Mouse (Mus musculus) megakaryocyte progenitor cell, adult 5-6 weeks (primary cell): ENCODE measurements around the gene Hap1. TPM values are rescaled to one million over a fixed set of nuclear protein-coding genes. Genes with fewer than 3 reads are reported as not detected.

Experiments used
- ATAC-seq: replicated peaks from 2 replicates; pipeline ENCODE4 v1.8.0; 2016; ENCODE audit warnings: mild to moderate bottlenecking, moderate TSS enrichment, inconsistent platforms; ENCODE audit not compliant: poor library complexity
- total RNA-seq, 2 experiments: library from RNA; stranded (forward) in 1 of 2; stranded (reverse) in 1 of 2; fragments of 157-497, 149-512 nt in 1 of 2; fragments of 200-1000 nt in 1 of 2; gene quantifications; 2 replicates each; pipeline versions ENCODE4 v1.2.3 to v1.2.4; 2015 to 2017

Hap1 gene
- total RNA-seq (2015) (not detected in 2 replicates), total RNA-seq (2017) (not detected in 2 replicates)

DNA sequence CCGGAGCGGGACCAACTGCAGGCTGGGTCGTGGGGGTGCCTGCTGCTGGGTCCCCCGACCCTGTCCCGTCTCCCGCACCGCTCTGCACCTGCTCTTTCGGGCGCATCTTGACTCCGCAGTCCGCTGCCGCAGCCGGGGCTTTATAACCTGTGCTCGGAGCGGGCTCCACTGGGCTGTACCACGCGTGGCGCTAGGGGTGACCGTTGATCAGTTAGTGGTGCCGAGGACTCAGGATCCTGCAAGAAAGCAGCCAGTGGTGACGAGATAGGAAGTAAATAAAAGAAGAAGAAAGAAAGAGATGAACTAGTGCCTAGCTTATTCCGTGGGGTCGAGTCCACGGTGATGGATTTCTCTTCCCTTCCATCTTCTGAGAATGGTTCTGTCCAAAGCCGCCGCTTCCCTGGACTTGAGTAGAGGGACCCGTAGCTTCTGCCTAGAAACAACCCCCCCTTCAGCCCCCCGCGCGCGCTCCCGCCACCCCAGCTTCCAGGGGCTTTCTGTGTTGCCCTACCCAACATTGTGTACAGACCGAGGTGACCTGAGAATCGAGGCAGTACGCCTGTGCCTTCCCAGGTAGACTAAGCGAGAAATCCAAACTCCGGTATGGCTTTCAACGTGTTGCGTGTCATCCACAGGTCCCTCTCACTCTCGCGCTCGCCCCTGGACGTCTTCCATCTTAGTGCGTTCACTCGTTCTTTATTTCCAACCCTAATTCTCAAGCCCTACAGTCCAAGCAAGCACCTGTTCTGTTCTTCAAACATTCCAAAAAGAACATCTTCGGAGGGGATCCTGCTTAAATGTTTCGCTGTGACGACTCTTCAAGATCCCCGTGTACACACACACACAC is at the start of gene Hap1:
Gene Hap1 (minus strand): TSS at position 157 of the 847 bp plus-strand sequence.
- peak; percentile 38; the same call in 1 of the 2 replicates for ATAC-seq

DNA sequence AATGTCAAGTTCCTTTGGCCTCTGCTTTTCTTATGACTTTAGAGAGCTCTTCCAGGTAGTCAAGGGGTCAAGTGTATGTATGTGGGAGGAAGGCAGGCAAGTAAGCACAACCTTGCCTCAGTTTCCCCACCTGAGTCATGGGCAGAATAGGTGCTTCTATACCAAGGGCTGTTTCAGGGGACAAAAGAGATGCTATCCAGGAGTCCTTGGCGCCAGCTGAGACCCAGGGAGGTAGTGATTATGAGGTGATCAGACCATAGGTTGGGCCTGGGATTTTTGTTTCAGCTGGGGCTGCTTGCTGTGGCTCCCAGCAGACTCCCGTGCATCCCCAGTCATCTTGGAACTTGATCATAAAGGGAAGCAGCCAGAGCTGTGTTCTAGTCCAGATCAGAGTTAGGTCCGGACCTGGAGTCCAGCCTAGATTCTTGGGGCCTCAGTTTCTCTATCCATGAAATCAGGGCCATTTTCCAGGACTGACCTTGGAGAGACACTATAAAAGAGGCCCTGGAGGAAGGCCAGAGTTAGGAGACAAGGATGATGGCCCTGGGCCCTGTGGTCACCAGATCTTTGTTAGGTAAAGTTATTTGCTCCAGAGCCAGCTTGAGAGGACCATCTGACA is 48.6 kb upstream of the Hap1 start:
- ATAC-seq = no peak

DNA sequence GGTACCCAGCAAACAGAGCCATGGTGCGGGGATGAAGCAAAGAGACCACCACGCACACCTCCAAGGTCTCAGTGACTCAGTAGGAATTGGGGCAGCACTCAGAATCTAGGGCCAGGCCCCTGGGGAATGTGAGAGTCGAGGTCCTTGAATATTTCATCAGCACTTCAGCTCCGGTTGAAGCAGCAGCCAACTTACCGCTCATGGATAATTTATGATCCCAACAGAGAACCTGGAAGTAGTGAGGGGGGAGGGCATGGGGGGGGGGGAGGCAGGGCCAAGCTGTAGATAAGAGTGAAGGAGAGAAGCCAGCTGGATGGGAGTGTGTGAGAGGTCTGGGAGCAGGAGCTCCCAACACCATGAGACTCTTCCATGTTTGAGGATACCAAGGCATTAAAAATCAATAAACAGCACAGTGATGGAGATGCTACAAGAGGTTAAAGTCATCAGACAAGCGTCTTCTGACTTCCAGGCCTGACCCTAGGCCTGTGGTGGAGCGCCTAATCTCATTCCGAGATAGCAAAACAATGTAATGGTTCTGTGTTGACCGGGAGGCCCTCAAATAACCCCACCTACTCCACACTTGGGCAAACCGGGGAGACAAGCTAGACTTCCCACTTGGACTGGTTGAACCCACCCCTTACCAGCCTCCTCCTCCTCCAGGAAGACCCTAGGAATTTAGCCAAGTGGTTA is 47.7 kb upstream of the Hap1 start:
- ATAC-seq = no peak

DNA sequence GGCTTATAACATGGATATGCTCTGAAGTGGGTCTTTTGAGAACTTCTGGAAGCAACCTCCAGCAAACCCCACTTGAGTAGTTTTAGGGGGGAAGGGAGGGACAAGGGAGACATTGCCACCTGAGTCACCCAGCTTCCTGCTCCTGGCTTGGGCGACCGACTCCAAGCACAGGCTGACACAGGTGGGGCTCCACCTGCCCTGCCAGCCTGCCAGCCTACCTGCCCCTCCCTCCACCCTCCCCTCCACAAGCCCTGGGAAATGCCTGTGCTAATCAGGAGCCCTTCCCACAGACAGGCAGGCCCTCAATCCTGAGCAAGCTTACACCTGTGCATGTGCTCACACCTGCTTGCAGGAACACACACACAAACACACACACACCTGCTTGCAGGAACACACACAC is 46.8 kb upstream of the Hap1 start:
- no peak for ATAC-seq

DNA sequence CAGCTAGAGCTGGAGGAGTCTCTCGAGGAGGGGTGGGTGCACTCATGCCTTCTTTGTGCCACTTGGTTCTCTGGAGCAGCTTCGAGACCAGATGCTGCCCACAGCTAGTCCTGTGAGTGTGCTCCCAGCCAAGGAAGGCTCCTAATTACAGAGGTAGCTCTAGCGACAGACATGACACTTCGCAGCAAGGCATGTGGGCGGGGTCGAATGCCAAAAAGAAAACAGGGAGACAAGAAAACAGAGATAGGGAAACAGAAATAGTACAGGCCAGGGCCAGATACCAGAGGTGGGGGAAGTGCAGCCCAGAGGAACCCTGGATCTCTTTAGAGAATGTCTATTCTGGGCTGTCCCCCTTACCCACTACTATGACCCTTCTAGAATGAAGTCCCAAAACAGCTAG is 46.3 kb upstream of the Hap1 start:
- ATAC-seq = 0 out of 2 replicates have a peak, but pooled peaks have one; percentile 6

DNA sequence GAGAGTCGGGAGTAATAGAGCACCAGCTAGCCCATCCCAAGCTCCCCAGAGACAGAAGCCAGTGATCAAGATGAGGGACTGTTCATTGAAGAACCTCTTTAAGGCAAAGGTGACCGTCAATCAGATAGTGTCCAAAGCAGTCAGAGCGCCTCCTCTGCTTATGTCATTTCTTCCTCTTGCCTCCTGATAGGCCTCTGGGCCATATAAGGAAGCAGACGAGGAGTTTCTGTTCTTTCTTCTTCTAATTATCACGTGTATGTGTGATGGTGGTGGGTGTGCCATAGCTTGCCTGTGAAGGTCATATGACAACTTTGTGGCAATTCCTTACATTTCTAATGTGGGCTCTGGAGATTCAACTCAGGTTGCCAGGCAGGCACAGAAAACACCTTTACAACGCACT is 44.9 kb upstream of the Hap1 start:
- peak; percentile 9; the same call in 1 of the 2 replicates for ATAC-seq

DNA sequence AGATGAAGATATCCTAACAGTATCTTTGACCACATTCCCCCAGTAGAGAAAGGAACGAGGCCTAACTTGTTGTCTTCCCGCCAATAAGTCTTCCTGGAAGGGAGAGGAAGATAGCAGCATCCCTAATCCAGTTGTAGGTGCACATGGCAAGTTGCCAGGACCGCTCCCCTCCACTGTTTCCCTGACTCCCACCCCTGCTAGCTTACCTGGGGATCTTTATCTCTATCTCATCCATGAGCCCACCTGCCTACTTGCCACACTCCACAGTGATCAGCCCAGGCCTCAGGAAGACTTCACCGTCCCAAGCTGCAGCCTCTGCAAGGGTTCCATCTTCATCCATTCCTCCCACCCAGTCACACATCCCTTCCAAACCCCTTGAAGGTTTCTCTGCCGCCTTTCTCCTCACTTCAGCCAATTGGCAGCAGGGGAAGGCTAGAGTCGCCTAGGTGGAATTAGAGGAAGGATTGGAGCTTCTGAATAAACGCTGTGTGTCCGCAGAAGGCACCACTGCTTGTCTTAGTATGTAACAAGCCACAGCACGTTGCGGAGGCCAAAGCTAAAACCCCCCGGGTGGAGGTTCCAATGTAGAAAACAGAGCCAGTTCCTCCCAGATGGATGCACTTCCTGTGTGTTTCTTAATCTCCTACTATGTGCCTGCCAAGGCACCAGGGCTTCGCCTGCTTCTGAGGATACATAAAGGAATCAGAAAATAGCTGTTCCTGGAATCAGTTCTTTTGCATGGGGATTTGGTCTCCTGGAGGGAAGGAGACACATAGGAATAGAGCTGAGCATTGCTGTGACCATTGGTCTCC is 44.0 kb upstream of the Hap1 start:
- ATAC-seq = no peak

DNA sequence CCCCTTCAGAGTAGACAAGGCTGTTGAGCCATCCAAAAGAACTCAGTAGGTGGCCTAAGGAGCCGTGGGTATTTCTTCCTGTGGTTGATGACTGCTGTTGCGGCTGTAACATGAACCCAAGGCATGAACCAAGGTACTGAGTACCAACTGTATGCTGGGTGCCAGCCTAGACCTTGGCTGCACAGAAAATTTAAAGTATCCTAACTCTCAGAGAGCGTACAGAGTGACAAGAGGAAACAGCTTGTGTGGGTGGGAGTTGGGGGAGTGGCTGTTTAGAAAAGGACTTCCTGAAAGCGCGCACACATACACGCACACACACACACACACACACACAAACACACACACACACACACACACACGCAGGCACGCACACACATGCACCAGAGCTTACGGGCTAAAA is 43.4 kb upstream of the Hap1 start:
- no peak for ATAC-seq

DNA sequence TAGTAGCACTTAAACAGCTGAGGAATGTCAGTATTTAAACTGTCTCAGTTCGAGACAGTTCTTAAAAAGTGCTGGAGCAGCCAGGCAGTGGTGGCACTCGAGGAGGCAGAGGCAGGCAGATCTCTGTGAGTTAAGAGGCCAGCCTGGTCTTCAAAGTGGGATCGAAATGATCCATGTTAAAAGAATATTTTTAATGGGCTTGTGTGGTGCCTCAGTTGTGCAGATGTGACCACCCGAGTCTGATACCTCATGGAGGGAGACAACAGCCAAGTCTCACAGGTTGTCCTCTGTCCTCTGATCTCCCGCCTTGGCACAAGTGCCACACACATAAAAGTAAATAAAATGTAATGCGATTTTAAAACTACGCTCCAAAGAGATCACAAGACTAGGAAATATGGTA is 42.6 kb upstream of the Hap1 start:
- ATAC-seq = no peak

DNA sequence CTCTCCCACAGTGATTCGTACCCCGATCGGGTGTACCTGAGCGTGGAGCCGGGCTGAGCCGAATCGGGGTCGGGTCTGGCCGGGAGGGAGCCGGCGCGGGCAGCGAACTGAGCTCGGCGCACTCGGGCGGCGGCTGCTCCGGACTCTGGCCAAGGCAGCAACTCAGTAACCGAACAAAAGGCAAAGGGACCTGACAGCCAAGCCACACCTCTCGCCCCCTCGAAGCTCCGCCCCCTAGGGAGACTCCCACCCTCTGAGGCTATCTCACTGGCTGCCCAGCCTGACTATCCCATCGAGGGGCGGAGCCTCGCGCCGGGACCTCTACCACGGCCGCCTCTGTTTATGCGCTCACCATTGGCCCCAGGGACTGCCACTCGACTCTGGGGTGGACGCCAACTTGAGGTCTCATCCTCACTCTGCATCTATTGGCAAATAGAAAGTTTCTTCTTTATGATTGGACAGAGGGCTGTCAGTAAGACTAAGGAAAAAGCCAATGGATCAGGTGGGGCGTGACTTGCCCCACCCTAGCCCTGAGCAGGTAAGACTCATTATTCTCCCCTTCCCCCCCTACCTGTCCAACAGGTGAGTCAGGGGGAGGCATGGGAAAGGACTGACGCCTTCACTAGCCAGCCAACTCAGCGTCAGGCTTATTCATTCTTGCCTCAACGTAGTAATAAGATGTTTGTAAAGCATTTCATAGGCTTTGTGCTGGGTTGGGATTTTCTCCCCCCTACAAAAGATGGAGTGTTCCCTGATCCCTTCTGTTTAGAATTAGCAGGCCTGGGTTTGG is 41.9 kb upstream of the Hap1 start, which contains the start of gene Jup:
Gene Jup (minus strand): TSS at position 164 of the 790 bp plus-strand sequence.
- ATAC-seq = peak; percentile 91

DNA sequence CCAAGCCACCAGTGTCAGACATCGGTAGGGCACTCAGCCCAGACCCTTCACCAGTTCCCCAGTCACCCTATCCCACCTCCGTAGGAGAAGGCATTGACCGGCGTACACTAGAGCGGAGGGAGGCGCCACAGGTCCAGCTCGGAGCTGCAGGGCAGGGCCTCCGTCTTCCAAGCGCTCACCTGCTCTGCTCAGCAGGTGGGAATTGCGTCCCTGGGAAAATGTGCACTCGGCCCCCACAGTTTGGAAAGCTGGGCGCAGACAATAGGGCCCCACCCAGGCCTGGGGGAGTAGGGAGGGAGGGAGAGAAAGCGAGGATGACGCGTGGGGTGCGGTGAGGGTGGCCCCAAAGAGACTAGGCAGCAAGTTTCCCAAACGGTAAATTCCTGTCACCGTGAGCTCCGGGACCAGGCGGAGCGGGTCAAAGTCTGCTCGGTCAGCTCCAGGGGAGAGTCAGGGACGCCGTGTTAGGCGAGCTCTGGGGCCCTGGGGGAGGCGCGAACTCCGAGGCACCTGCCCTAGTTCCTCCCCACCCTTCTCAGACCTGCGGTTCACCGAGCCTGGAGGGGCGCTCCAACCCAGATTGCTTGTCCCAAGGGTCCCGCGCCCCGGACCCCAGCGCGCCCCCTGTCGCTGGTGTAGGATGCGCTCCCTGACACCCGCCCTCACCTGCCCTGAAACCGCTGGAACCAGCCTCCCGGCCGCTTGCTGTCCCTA is 41.1 kb upstream of the Hap1 start:
- 0 out of 2 replicates have a peak, but pooled peaks have one; percentile 1 for ATAC-seq

DNA sequence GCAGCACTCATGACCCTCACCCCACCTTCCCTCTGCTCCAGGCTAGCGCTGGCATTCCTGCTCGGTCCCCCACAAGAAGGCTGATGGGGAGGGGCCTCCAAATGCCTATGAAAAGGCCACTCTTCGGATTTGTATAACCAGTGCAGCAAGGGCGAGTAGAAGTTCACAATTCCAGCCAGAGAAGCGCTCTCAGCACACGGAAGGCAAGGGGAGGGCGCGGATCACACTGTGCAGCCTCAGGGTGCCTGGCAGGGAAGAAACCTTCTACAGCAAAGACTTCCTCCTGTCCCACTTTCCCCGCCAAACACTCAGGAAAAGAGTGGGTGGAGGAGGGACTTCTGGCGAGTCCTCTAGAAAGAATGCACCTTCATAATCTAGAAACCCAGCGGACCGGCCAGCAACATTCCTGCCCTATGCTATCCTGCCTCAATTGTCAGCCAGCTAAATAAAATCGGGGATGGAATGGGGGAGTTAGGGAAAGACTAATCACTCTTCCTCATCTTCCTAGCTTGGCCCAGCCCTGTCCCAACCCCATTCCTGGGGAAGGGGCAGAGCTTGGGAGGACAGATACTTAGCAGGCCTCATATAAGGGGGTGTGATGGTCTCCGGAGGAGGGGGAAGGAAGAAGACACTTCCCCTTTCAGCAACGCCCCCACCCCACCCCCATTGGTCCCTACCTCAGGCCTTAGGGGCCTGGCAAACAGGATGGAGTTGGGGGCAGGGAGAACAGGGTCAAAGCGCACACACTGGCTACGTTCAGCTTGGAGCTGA is 40.1 kb upstream of the Hap1 start:
- no peak for ATAC-seq

DNA sequence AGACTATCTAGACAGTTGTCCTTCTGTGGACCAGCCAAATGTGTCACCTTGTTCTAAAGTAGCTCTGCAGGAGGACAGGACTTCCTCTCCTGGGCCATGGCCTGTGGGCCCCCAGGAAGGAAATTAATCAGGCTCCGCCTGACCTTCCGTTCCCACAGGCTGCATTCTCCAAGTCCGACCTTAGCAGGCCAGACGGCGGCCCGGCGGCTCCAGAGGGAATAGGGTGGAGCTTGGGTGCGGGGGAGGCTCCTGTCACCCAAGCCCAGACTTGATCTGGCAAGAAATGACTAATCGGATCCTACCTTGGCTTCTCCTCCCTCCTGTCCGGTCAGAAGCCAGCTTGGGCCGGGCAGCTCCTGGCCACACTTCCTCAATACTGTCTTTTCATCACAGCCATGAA is 39.3 kb upstream of the Hap1 start:
- ATAC-seq = no peak

DNA sequence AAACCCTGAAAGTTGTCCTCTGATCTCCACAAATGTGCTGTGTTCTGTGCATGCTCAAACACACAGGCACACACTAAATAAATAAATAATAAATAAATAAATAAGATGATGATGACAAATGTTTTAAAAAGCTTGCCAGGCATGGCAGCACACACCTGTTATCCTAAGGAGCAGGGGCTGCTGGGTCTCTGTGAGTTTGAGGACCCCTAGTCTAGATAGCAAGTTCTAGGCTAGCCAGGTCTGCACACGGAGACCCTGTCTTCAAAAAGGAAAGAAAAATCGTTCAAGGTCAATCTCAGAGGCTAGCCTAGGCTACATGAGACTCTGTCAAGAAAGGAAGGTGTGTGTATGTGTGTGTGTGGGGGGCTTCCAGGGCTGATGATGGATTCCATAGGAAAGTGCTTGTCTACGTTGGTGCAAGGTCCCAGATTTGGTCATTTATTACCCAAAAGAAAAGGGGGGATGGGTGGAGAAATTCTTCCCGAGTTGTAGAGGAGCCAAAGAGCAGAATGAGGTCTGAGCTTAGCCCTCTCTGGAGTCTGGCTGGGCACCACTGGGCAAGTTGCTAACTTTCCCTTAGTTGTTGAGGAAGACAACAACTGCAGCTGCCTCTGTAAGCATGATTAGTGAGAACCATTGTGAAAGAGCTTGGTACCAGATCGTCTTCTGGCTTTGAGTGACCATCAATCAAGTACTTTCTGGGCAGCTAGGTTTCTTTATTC is 38.6 kb upstream of the Hap1 start:
- no peak for ATAC-seq

DNA sequence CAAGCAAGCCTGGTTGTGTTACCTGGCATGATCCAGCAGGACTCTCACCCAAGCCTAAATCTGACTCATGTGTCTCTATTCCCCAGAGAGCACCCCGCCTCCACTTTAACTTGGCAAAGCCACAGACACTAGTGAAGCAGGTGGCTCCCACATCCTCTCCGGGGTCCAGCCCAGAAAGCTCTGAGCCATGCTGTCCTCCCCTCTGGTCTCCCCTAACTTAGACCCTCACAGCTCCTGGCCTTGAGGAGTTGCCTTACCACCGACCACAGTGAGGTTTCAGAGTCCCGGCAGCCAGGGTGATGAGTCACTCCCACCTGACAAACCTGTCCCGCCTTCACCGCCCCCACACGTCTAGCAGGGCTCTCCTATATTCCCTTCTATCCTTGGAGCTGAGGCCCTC is 37.8 kb upstream of the Hap1 start:
- no peak for ATAC-seq

DNA sequence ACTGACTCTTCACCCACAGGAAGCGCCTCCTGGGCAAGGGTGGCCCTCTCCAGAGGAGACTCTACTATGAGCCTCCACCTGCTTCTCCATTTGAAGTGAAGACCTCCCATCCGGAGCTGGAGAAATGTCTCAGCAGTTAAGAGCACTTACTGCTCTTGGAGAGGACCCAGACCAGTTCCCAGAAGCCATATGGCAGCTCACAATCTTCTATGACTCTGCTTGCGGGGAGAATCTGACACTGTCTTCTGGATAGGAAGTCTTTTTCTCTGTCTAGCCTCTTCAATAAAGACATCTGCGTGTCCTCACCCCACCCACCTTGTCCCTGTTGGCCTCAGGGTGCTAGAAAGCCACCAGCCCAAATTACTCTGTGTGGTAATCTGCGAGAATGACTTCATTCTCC is 37.0 kb upstream of the Hap1 start:
- ATAC-seq = no peak

DNA sequence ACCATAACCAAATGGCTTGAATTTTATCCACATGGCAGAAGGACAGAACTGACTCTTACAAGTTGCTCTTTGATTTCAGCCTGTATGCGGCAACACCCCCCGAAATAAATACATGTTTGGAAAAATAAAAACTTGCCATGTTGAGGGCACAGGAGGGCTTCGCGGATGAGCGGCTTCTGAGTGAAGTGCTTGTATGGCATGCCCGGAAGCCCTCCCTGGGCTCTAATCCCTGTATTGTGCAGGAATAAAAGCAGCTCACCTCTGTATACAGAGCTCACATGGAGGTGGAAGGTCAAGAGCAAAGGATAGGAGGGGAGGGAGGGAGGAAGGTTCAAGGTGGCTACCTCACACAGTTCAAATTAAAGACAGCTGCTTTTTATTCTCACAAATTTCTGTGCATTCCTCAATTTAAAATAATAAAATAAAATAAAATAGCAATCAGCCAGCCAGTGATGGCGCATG is 36.0 kb upstream of the Hap1 start:
- ATAC-seq = no peak
